Mouse (Mus musculus) neutrophil, adult 83 days (primary cell): ENCODE results near the gene Naa50. TPM values are rescaled to one million over a fixed set of nuclear protein-coding genes. Genes with fewer than 3 reads are reported as not detected.

Experiments
- total RNA-seq, 2 experiments: library from RNA; stranded (reverse); gene quantifications; one replicate each; pipeline ENCODE4 v1.2.4; 2023

Gene Naa50
- 10 to 100 TPM; 31.6 to 39.9 TPM for total RNA-seq

GRCm38 (mm10) chr16:44139536-44140185 lies at the start of gene Naa50, which contains the start of gene Atp6v1a:
Gene Naa50 (plus strand): TSS chr16:44139830.
Gene Atp6v1a (minus strand): TSS chr16:44139705.

GRCm38 (mm10) chr16:44173155-44173941 lies 33.7 kb downstream of the Naa50 start, which contains the start of gene Usf3:
Gene Usf3 (plus strand): TSS chr16:44173246.

Other genes with a start within 250 kb of the Naa50 start
- 1 to 10 TPM; 7.8 to 9.0 TPM for gene Qtrt2, start 213.0 kb upstream of the Naa50 start, total RNA-seq
- 1 to 10 TPM in 1 of 2 experiments, under 1 TPM in 1; 0.94 to 1.4 TPM for gene Zdhhc23, start 160.0 kb upstream of the Naa50 start, total RNA-seq
- under 1 TPM; 0.33 to 0.35 TPM for gene Gramd1c, start 76.5 kb upstream of the Naa50 start, total RNA-seq
- 100 to 1,000 TPM in 1 of 2 experiments, 10 to 100 TPM in 1; 81.0 to 102 TPM for gene Atp6v1a, start 125 bp upstream of the Naa50 start, total RNA-seq
- 10 to 100 TPM; 28.0 to 29.2 TPM for gene Usf3, start 33.4 kb downstream of the Naa50 start, total RNA-seq
- under 1 TPM in 1 of 2 experiments, not detected in 1; 0.15 TPM for gene Sidt1, start 193.4 kb downstream of the Naa50 start, total RNA-seq
- 1 to 10 TPM; 8.7 to 9.2 TPM for gene Spice1, start 207.3 kb downstream of the Naa50 start, total RNA-seq